Mouse (Mus musculus) liver, embryonic 14.5 days (tissue): ENCODE data around the gene Lcorl. TPM values are rescaled to one million over a fixed set of nuclear protein-coding genes. Genes with fewer than 3 reads are reported as not detected.

Source experiments
- ATAC-seq: fragments of 200-750 bp; cut with Nextera tagmentation; 2 replicates; pipeline ENCODE4 v1.8.0; 2017; ENCODE audit warnings: moderate number of reproducible peaks, mild to moderate bottlenecking, moderate library complexity; ENCODE audit not compliant: insufficient read depth
- DNase-seq, 3 experiments: peaks; one replicate each; pipeline ENCODE4 v3.0.0-alpha.2; 2012 to 2013; ENCODE audit warnings: low read depth in 3 of 3, low spot score in 3 of 3
- H3K27ac ChIP-seq: fragments of 300-500 bp; sonication (generic); 2 replicates; pipeline ENCODE4 v1.5.1; 2014; ENCODE audit warnings: moderate library complexity, mild to moderate bottlenecking, control low read depth, inconsistent platforms
- H3K27me3 ChIP-seq: fragments of 300-500 bp; sonication (generic); 2 replicates; pipeline ENCODE4 v1.6.1; 2014; ENCODE audit warnings: mild to moderate bottlenecking, low read length, moderate library complexity; ENCODE audit not compliant: control insufficient read depth, insufficient read depth
- H3K36me3 ChIP-seq: fragments of 300-500 bp; sonication (generic); replicated peaks from 2 replicates; pipeline ENCODE4 v1.6.1; 2014; ENCODE audit warnings: low read depth; ENCODE audit not compliant: control insufficient read depth, insufficient read depth
- H3K4me1 ChIP-seq, 2 experiments: fragments of 200-500 bp in 1 of 2; fragments of 300-500 bp in 1 of 2; sonication (generic) in 1 of 2; replicated peaks; 2 replicates each; pipeline ENCODE4 v1.6.1; 2012 to 2014; ENCODE audit warnings: antibody characterized with exemption in 1 of 2, inconsistent platforms in 1 of 2, low read length in 1 of 2; ENCODE audit not compliant: control insufficient read depth in 2 of 2, insufficient read depth in 2 of 2
- H3K4me2 ChIP-seq: fragments of 300-500 bp; sonication (generic); 2 replicates; pipeline ENCODE4 v1.6.1; 2014; ENCODE audit warnings: low read depth, mild to moderate bottlenecking, control low read depth, moderate library complexity
- H3K4me3 ChIP-seq, 2 experiments: fragments of 200-500 bp in 1 of 2; fragments of 300-500 bp in 1 of 2; sonication (generic) in 1 of 2; 2 replicates each; pipeline ENCODE4 v1.5.1; 2012 to 2014; ENCODE audit warnings: low read depth in 2 of 2, low read length in 2 of 2, mild to moderate bottlenecking in 2 of 2, control low read depth in 1 of 2, inconsistent platforms in 1 of 2, moderate library complexity in 1 of 2; ENCODE audit not compliant: insufficient read depth in 1 of 2
- H3K9ac ChIP-seq: fragments of 300-500 bp; sonication (generic); replicated peaks from 2 replicates; pipeline ENCODE4 v1.6.1; 2014; ENCODE audit warnings: mild to moderate bottlenecking, control low read depth, moderate library complexity
- H3K9me3 ChIP-seq: fragments of 300-500 bp; sonication (generic); 2 replicates; pipeline ENCODE4 v1.6.1; 2016; ENCODE audit warnings: low read length, mixed read lengths; ENCODE audit not compliant: control insufficient read depth
- CTCF ChIP-seq: IDR thresholded peaks from 2 replicates; pipeline ENCODE4 v1.5.1; 2016; ENCODE audit warnings: antibody characterized with exemption, low read depth, control low read depth
- EP300 ChIP-seq: IDR thresholded peaks from 2 replicates; pipeline ENCODE4 v1.6.1; 2016; ENCODE audit warnings: antibody characterized with exemption, low read depth
- WGBS: fragments of 180-500 bp; shearing (Covaris S2); extraction: QIAGEN DNeasy Blood & Tissue Kit; methylation state at CpG from one replicate; pipeline ENCODE4 v1.1.7; 2014; ENCODE audit not compliant: insufficient replicate concordance; 5-methylcytosine and 5-hydroxymethylcytosine counted together
- polyA plus RNA-seq, 2 experiments: library from polyadenylated mRNA; depleted of rRNA in 1 of 2; stranded (reverse) in 1 of 2; unstranded in 1 of 2; fragments of >200 nt; fragmentation: Nextera tagmentation in 1 of 2; extraction: Ambion mirVana in 1 of 2; gene quantifications; 2 replicates each; pipeline versions ENCODE4 v1.2.1 to v1.2.3; 2012 to 2014

Lcorl gene
- polyA plus RNA-seq, 2 experiments: 1.9 to 5.8 TPM

GRCm38 (mm10) chr5:45675032-45675431 is 182.4 kb downstream of the Lcorl start:
- ATAC-seq (no peak), DNase-seq (no peak)
- no peak for TF ChIP-seq CTCF
- TF ChIP-seq EP300: no peak
- Histone ChIP-seq H3K36me3 (peaks cover 24% of the 10 kb centered on the region), H3K4me2 (no peak overlapping the region), H3K9ac (no peak overlapping the region), H3K9me3 (no peaks in the 10 kb centered on the region), H3K4me3 (no peak overlapping the region), H3K4me1 (peaks cover 0 to 2% of the 10 kb centered on the region in 2 experiments; a peak in 1 of 4 replicates), H3K27ac (no peak overlapping the region), H3K27me3 (no peaks in the 10 kb centered on the region)
- WGBS: 73% methylated on average over 1 of the region's 1 CpGs

GRCm38 (mm10) chr5:45670894-45671494 is 186.4 kb downstream of the Lcorl start:
- DNase-seq: no peak
- ATAC-seq: no peak
- peak overlapping the region; percentile 76 for H3K4me2 ChIP-seq
- H3K27me3 ChIP-seq: no peaks in the 10 kb centered on the region
- H3K27ac ChIP-seq: no peak overlapping the region
- H3K4me3 ChIP-seq: peak overlapping the region; percentile 83 to 97
- H3K9ac ChIP-seq: peak overlapping the region; percentile 91
- WGBS: 45% methylated on average over 5 of the region's 5 CpGs
- no peaks in the 10 kb centered on the region for H3K9me3 ChIP-seq
- peaks cover 0 to 5% of the 10 kb centered on the region in 2 experiments; a peak in 2 of 4 replicates for H3K4me1 ChIP-seq
- TF ChIP-seq EP300: no peak
- no peak for TF ChIP-seq CTCF
- H3K36me3 ChIP-seq: peaks cover 10% of the 10 kb centered on the region

GRCm38 (mm10) chr5:45670280-45670670 is 187.1 kb downstream of the Lcorl start:
- no peaks in the 10 kb centered on the region for H3K27me3 ChIP-seq
- peak overlapping the region; percentile 76 for H3K4me2 ChIP-seq
- H3K27ac ChIP-seq: peak overlapping the region; percentile 81
- peaks cover 0 to 5% of the 10 kb centered on the region in 2 experiments; a peak in 2 of 4 replicates for H3K4me1 ChIP-seq
- under 1% methylated on average over 13 of the region's 13 CpGs for WGBS
- DNase-seq: peak in 1 of 3 experiments; percentile 29
- no peak for TF ChIP-seq EP300
- no peak for TF ChIP-seq CTCF
- ATAC-seq: no peak
- peak overlapping the region; percentile 91 for H3K9ac ChIP-seq
- H3K9me3 ChIP-seq: no peaks in the 10 kb centered on the region
- H3K4me3 ChIP-seq: peak overlapping the region; percentile 83 to 97
- peaks cover 7% of the 10 kb centered on the region for H3K36me3 ChIP-seq

GRCm38 (mm10) chr5:45669598-45670279 is 187.7 kb downstream of the Lcorl start, which contains the start of gene Ncapg:
Gene Ncapg (plus strand): TSS chr5:45669919.
- ATAC-seq: peak; percentile 98

GRCm38 (mm10) chr5:45669234-45669597 is 188.2 kb downstream of the Lcorl start:
- Histone ChIP-seq H3K4me2 (peak overlapping the region; percentile 86), H3K36me3 (peaks cover 5% of the 10 kb centered on the region), H3K27me3 (no peaks in the 10 kb centered on the region), H3K27ac (peak overlapping the region; percentile 58), H3K4me3 (peak overlapping the region; percentile 83 to 90), H3K4me1 (peaks cover 0 to 5% of the 10 kb centered on the region in 2 experiments; a peak in 2 of 4 replicates), H3K9ac (peak overlapping the region; percentile 73), H3K9me3 (no peaks in the 10 kb centered on the region)
- WGBS: under 1% methylated on average over 27 of the region's 27 CpGs
- DNase-seq (no peak), ATAC-seq (peak; percentile 39)
- TF ChIP-seq CTCF (no peak), EP300 (no peak)

More at GRCm38 (mm10) chr5:45669598-45670279, 187.7 kb downstream of the Lcorl start, which contains the start of gene Ncapg:
- Histone ChIP-seq H3K36me3 (peaks cover 5% of the 10 kb centered on the region), H3K9ac (peak within 1 kb of the TSS; percentile 91), H3K4me1 (peaks cover 0 to 5% of the 10 kb centered on the region in 2 experiments; a peak in 2 of 4 replicates), H3K27me3 (no peaks in the 10 kb centered on the region), H3K4me2 (peak within 1 kb of the TSS; percentile 86), H3K27ac (peak within 1 kb of the TSS; percentile 81), H3K4me3 (peak within 1 kb of the TSS; percentile 83 to 97), H3K9me3 (no peaks in the 10 kb centered on the region)
- DNase-seq: peak; percentile 97 to 98 (median 98)
- WGBS: under 1% methylated on average over 66 of the region's 66 CpGs
- peak; percentile 57 for TF ChIP-seq EP300
- TF ChIP-seq CTCF: 0 out of 2 replicates have a peak, but pooled peaks have one; percentile 2
